Mouse (Mus musculus) neutrophil, adult 5-6 weeks (primary cell): Measurements from ENCODE around the gene Uvrag. TPM values are rescaled to one million over a fixed set of nuclear protein-coding genes. Genes with fewer than 3 reads are reported as not detected.

Source experiments
- ATAC-seq: fragments of 151-379, 151-347 bp; 2 replicates; pipeline ENCODE4 v1.8.0; 2017; ENCODE audit warnings: mild to moderate bottlenecking, moderate TSS enrichment; ENCODE audit not compliant: insufficient number of reproducible peaks, poor library complexity, low FRiP score, severe bottlenecking; ENCODE audit errors: extremely low read depth
- total RNA-seq: library from RNA; stranded (forward); fragments of 200-1000 nt; gene quantifications from 2 replicates; pipeline ENCODE4 v1.2.3, GENCODE M21; 2017

Uvrag gene
- total RNA-seq, 1 experiment from 2014 or later = 90.1 TPM

- ATAC-seq = no peak
Measured at GRCm38 (mm10) chr7:98935193-98935592, 205.7 kb downstream of the Uvrag start.

GRCm38 (mm10) chr7:98928336-98929025 is 212.5 kb downstream of the Uvrag start:
- no peak for ATAC-seq

GRCm38 (mm10) chr7:98926906-98927528 is 213.9 kb downstream of the Uvrag start:
- ATAC-seq = no peak

GRCm38 (mm10) chr7:98924380-98924869 is 216.5 kb downstream of the Uvrag start:
- ATAC-seq = no peak

GRCm38 (mm10) chr7:98922984-98923383 is 218.0 kb downstream of the Uvrag start:
- no peak for ATAC-seq

- no peak for ATAC-seq
Measured at GRCm38 (mm10) chr7:98917407-98917806, 223.5 kb downstream of the Uvrag start.

GRCm38 (mm10) chr7:98916581-98916980 is 224.4 kb downstream of the Uvrag start:
- ATAC-seq = no peak

- ATAC-seq = no peak
Measured at GRCm38 (mm10) chr7:98912953-98913360, 228.0 kb downstream of the Uvrag start.

GRCm38 (mm10) chr7:98911276-98911675 is 229.7 kb downstream of the Uvrag start:
- no peak for ATAC-seq

- no peak for ATAC-seq
Measured at GRCm38 (mm10) chr7:98910712-98911111, 230.2 kb downstream of the Uvrag start.

- no peak for ATAC-seq
Measured at GRCm38 (mm10) chr7:98910164-98910563, 230.8 kb downstream of the Uvrag start.

- no peak for ATAC-seq
Measured at GRCm38 (mm10) chr7:98907476-98907875, 233.5 kb downstream of the Uvrag start.

- ATAC-seq = no peak
Measured at GRCm38 (mm10) chr7:98904659-98905362, 236.1 kb downstream of the Uvrag start.

- no peak for ATAC-seq
Measured at GRCm38 (mm10) chr7:98903884-98904283, 237.1 kb downstream of the Uvrag start.

GRCm38 (mm10) chr7:98901120-98901519 is 239.8 kb downstream of the Uvrag start:
- ATAC-seq = no peak

- no peak for ATAC-seq
Measured at GRCm38 (mm10) chr7:98899815-98900214, 241.1 kb downstream of the Uvrag start.

GRCm38 (mm10) chr7:98897323-98897722 is 243.6 kb downstream of the Uvrag start:
- ATAC-seq = no peak

- no peak for ATAC-seq
Measured at GRCm38 (mm10) chr7:98895501-98896095, 245.3 kb downstream of the Uvrag start.

- no peak for ATAC-seq
Measured at GRCm38 (mm10) chr7:98894768-98895167, 246.2 kb downstream of the Uvrag start.
